Mouse (Mus musculus): ENCODE data around the gene Npffr2. TPM values are rescaled to one million over a fixed set of nuclear protein-coding genes. Genes with fewer than 3 reads are reported as not detected.
A peak's percentile ranks its signal among the peaks of the same experiment; 100 is the strongest.
"Not testable (repeated sequence)": the region's sequence is repeated elsewhere in the genome, so short reads cannot be mapped to it uniquely, and the experiment has no call there.

Npffr2 gene
- polyA plus RNA-seq, 1 experiment from 2014 or later: 0.83 TPM

- no peaks in the 10 kb centered on the region for H3K4me1 ChIP-seq (ENCODE audit: control insufficient read depth, insufficient read depth, low read length)
- WGBS: 73% methylated on average over 3 of the region's 3 CpGs
- no peaks in the 10 kb centered on the region for H3K9me3 ChIP-seq (replicated peaks; ENCODE audit: control insufficient read depth, low read length)
- H3K36me3 ChIP-seq (replicated peaks; ENCODE audit: control insufficient read depth, insufficient read depth, low read depth, low read length): no peaks in the 10 kb centered on the region
- H3K4me2 ChIP-seq (ENCODE audit: low read depth, low read length): no peak overlapping the region
- no peak overlapping the region for H3K27ac ChIP-seq (replicated peaks; ENCODE audit: low read depth, low read length)
- H3K27me3 ChIP-seq (ENCODE audit: control insufficient read depth, insufficient read depth, low read length): no peaks in the 10 kb centered on the region
- ATAC-seq (replicated peaks; ENCODE audit: insufficient number of reproducible peaks, low FRiP score, low TSS enrichment, low read depth) (no peak), DNase-seq (ENCODE audit: low spot score) (no peak)
- H3K9ac ChIP-seq (replicated peaks; ENCODE audit: low read length): no peak overlapping the region
- H3K4me3 ChIP-seq (ENCODE audit: low read depth, low read length): no peak overlapping the region
Measured at GRCm38 (mm10) chr5:89542472-89542871, 15.2 kb downstream of the Npffr2 start.

- Histone ChIP-seq H3K27ac (replicated peaks; ENCODE audit: low read depth, low read length) (no peak overlapping the region), H3K4me2 (ENCODE audit: low read depth, low read length) (no peak overlapping the region), H3K4me3 (ENCODE audit: low read depth, low read length) (no peak overlapping the region), H3K4me1 (ENCODE audit: control insufficient read depth, insufficient read depth, low read length) (no peaks in the 10 kb centered on the region), H3K9ac (replicated peaks; ENCODE audit: low read length) (no peak overlapping the region), H3K27me3 (ENCODE audit: control insufficient read depth, insufficient read depth, low read length) (no peaks in the 10 kb centered on the region), H3K9me3 (replicated peaks; ENCODE audit: control insufficient read depth, low read length) (no peaks in the 10 kb centered on the region), H3K36me3 (replicated peaks; ENCODE audit: control insufficient read depth, insufficient read depth, low read depth, low read length) (no peaks in the 10 kb centered on the region)
- DNase-seq (ENCODE audit: low spot score) (peak; percentile 84), ATAC-seq (replicated peaks; ENCODE audit: insufficient number of reproducible peaks, low FRiP score, low TSS enrichment, low read depth) (peak; percentile 62; the same call in 1 of the 2 replicates)
- WGBS: 37% methylated on average over 2 of the region's 2 CpGs
Measured at GRCm38 (mm10) chr5:89543476-89543875, 16.2 kb downstream of the Npffr2 start.

GRCm38 (mm10) chr5:89559118-89559517 is 31.9 kb downstream of the Npffr2 start:
- not testable (repeated sequence) for H3K27me3 ChIP-seq (ENCODE audit: control insufficient read depth, insufficient read depth, low read length); H3K4me2 ChIP-seq (ENCODE audit: low read depth, low read length); H3K4me3 ChIP-seq (ENCODE audit: low read depth, low read length); H3K9me3 ChIP-seq (replicated peaks; ENCODE audit: control insufficient read depth, low read length); H3K4me1 ChIP-seq (ENCODE audit: control insufficient read depth, insufficient read depth, low read length); ATAC-seq (replicated peaks; ENCODE audit: insufficient number of reproducible peaks, low FRiP score, low TSS enrichment, low read depth); H3K27ac ChIP-seq (replicated peaks; ENCODE audit: low read depth, low read length); H3K36me3 ChIP-seq (replicated peaks; ENCODE audit: control insufficient read depth, insufficient read depth, low read depth, low read length); DNase-seq (ENCODE audit: low spot score); H3K9ac ChIP-seq (replicated peaks; ENCODE audit: low read length)
- WGBS: 52% methylated on average over 4 of the region's 4 CpGs

GRCm38 (mm10) chr5:89561381-89561780 is 34.2 kb downstream of the Npffr2 start:
- Histone ChIP-seq H3K4me1 (ENCODE audit: control insufficient read depth, insufficient read depth, low read length) (no peaks in the 10 kb centered on the region), H3K9ac (replicated peaks; ENCODE audit: low read length) (no peak overlapping the region), H3K36me3 (replicated peaks; ENCODE audit: control insufficient read depth, insufficient read depth, low read depth, low read length) (no peaks in the 10 kb centered on the region), H3K4me3 (ENCODE audit: low read depth, low read length) (no peak overlapping the region), H3K9me3 (replicated peaks; ENCODE audit: control insufficient read depth, low read length) (no peaks in the 10 kb centered on the region), H3K4me2 (ENCODE audit: low read depth, low read length) (no peak overlapping the region), H3K27ac (replicated peaks; ENCODE audit: low read depth, low read length) (no peak overlapping the region), H3K27me3 (ENCODE audit: control insufficient read depth, insufficient read depth, low read length) (no peaks in the 10 kb centered on the region)
- DNase-seq (ENCODE audit: low spot score) (no peak), ATAC-seq (replicated peaks; ENCODE audit: insufficient number of reproducible peaks, low FRiP score, low TSS enrichment, low read depth) (no peak)

GRCm38 (mm10) chr5:89578678-89579077 is 51.4 kb downstream of the Npffr2 start:
- H3K27me3 ChIP-seq (ENCODE audit: control insufficient read depth, insufficient read depth, low read length): no peaks in the 10 kb centered on the region
- H3K27ac ChIP-seq (replicated peaks; ENCODE audit: low read depth, low read length): no peak overlapping the region
- no peak overlapping the region for H3K9ac ChIP-seq (replicated peaks; ENCODE audit: low read length)
- no peak overlapping the region for H3K4me3 ChIP-seq (ENCODE audit: low read depth, low read length)
- 91% methylated on average over 1 of the region's 1 CpGs for WGBS
- no peak overlapping the region for H3K4me2 ChIP-seq (ENCODE audit: low read depth, low read length)
- DNase-seq (ENCODE audit: low spot score) (no peak), ATAC-seq (replicated peaks; ENCODE audit: insufficient number of reproducible peaks, low FRiP score, low TSS enrichment, low read depth) (no peak)
- no peaks in the 10 kb centered on the region for H3K36me3 ChIP-seq (replicated peaks; ENCODE audit: control insufficient read depth, insufficient read depth, low read depth, low read length)
- no peaks in the 10 kb centered on the region for H3K4me1 ChIP-seq (ENCODE audit: control insufficient read depth, insufficient read depth, low read length)
- H3K9me3 ChIP-seq (replicated peaks; ENCODE audit: control insufficient read depth, low read length): no peaks in the 10 kb centered on the region

GRCm38 (mm10) chr5:89579181-89579580 is 52.0 kb downstream of the Npffr2 start:
- no peak overlapping the region for H3K4me2 ChIP-seq (ENCODE audit: low read depth, low read length)
- H3K4me3 ChIP-seq (ENCODE audit: low read depth, low read length): no peak overlapping the region
- 88% methylated on average over 1 of the region's 1 CpGs for WGBS
- H3K9me3 ChIP-seq (replicated peaks; ENCODE audit: control insufficient read depth, low read length): no peaks in the 10 kb centered on the region
- H3K36me3 ChIP-seq (replicated peaks; ENCODE audit: control insufficient read depth, insufficient read depth, low read depth, low read length): no peaks in the 10 kb centered on the region
- no peaks in the 10 kb centered on the region for H3K4me1 ChIP-seq (ENCODE audit: control insufficient read depth, insufficient read depth, low read length)
- DNase-seq (ENCODE audit: low spot score): no peak
- H3K27ac ChIP-seq (replicated peaks; ENCODE audit: low read depth, low read length): no peak overlapping the region
- H3K9ac ChIP-seq (replicated peaks; ENCODE audit: low read length): no peak overlapping the region
- H3K27me3 ChIP-seq (ENCODE audit: control insufficient read depth, insufficient read depth, low read length): no peaks in the 10 kb centered on the region
- ATAC-seq (replicated peaks; ENCODE audit: insufficient number of reproducible peaks, low FRiP score, low TSS enrichment, low read depth): no peak

GRCm38 (mm10) chr5:89581143-89581542 is 53.9 kb downstream of the Npffr2 start:
- H3K4me2 ChIP-seq (ENCODE audit: low read depth, low read length): no peak overlapping the region

GRCm38 (mm10) chr5:89581742-89582366 is 54.6 kb downstream of the Npffr2 start:
- no peak overlapping the region for H3K27ac ChIP-seq (replicated peaks; ENCODE audit: low read depth, low read length)
- ATAC-seq (replicated peaks; ENCODE audit: insufficient number of reproducible peaks, low FRiP score, low TSS enrichment, low read depth): no peak

More at GRCm38 (mm10) chr5:89581143-89581542, 53.9 kb downstream of the Npffr2 start:
- DNase-seq (ENCODE audit: low spot score): no peak
- Histone ChIP-seq H3K4me3 (ENCODE audit: low read depth, low read length) (no peak overlapping the region), H3K9me3 (replicated peaks; ENCODE audit: control insufficient read depth, low read length) (no peaks in the 10 kb centered on the region), H3K27ac (replicated peaks; ENCODE audit: low read depth, low read length) (no peak overlapping the region), H3K36me3 (replicated peaks; ENCODE audit: control insufficient read depth, insufficient read depth, low read depth, low read length) (no peaks in the 10 kb centered on the region), H3K9ac (replicated peaks; ENCODE audit: low read length) (no peak overlapping the region), H3K4me1 (ENCODE audit: control insufficient read depth, insufficient read depth, low read length) (no peaks in the 10 kb centered on the region), H3K27me3 (ENCODE audit: control insufficient read depth, insufficient read depth, low read length) (no peaks in the 10 kb centered on the region)
- ATAC-seq (replicated peaks; ENCODE audit: insufficient number of reproducible peaks, low FRiP score, low TSS enrichment, low read depth): peak; percentile 44; the same call in 1 of the 2 replicates
- whole genome bisulfite sequencing: 54% methylated on average over 1 of the region's 1 CpGs

More at GRCm38 (mm10) chr5:89581742-89582366, 54.6 kb downstream of the Npffr2 start:
- no peak for DNase-seq (ENCODE audit: low spot score)
- no peak overlapping the region for H3K4me2 ChIP-seq (ENCODE audit: low read depth, low read length)
- no peaks in the 10 kb centered on the region for H3K4me1 ChIP-seq (ENCODE audit: control insufficient read depth, insufficient read depth, low read length)
- no peak overlapping the region for H3K4me3 ChIP-seq (ENCODE audit: low read depth, low read length)
- H3K9me3 ChIP-seq (replicated peaks; ENCODE audit: control insufficient read depth, low read length): no peaks in the 10 kb centered on the region
- no peaks in the 10 kb centered on the region for H3K27me3 ChIP-seq (ENCODE audit: control insufficient read depth, insufficient read depth, low read length)
- no peaks in the 10 kb centered on the region for H3K36me3 ChIP-seq (replicated peaks; ENCODE audit: control insufficient read depth, insufficient read depth, low read depth, low read length)
- WGBS: 86% methylated on average over 5 of the region's 5 CpGs
- H3K9ac ChIP-seq (replicated peaks; ENCODE audit: low read length): no peak overlapping the region

All from embryonic facial prominence, embryonic 11.5 days (tissue).